Mouse (Mus musculus) heart, embryonic 11.5 days (tissue): ENCODE measurements around the gene a. TPM values are rescaled to one million over a fixed set of nuclear protein-coding genes. Genes with fewer than 3 reads are reported as not detected.
"Not testable (repeated sequence)": the region's sequence is repeated elsewhere in the genome, so short reads cannot be mapped to it uniquely, and the experiment has no call there.

Source experiments
- ATAC-seq: fragments of 200-750 bp; cut with Nextera tagmentation; replicated peaks from 2 replicates; pipeline ENCODE4 v1.8.0; 2017; ENCODE audit warnings: moderate library complexity; ENCODE audit not compliant: insufficient number of reproducible peaks, low FRiP score, low TSS enrichment
- H3K27ac ChIP-seq: fragments of 300-500 bp; sonication (generic); 2 replicates; pipeline ENCODE4 v1.5.1; 2014; ENCODE audit warnings: mild to moderate bottlenecking, low read depth, low read length
- H3K27me3 ChIP-seq: fragments of 300-500 bp; sonication (generic); 2 replicates; pipeline ENCODE4 v1.6.1; 2014; ENCODE audit warnings: mild to moderate bottlenecking, low read length, mixed read lengths; ENCODE audit not compliant: control insufficient read depth, insufficient read depth
- H3K36me3 ChIP-seq: fragments of 300-500 bp; sonication (generic); 2 replicates; pipeline ENCODE4 v1.6.1; 2014; ENCODE audit warnings: mild to moderate bottlenecking, low read length, moderate library complexity, mixed read lengths; ENCODE audit not compliant: control insufficient read depth, insufficient read depth
- H3K4me1 ChIP-seq: fragments of 300-500 bp; sonication (generic); 2 replicates; pipeline ENCODE4 v1.6.1; 2014; ENCODE audit warnings: low read length; ENCODE audit not compliant: control insufficient read depth, insufficient read depth
- H3K4me2 ChIP-seq: fragments of 300-500 bp; sonication (generic); 2 replicates; pipeline ENCODE4 v1.6.1; 2014; ENCODE audit warnings: mild to moderate bottlenecking, moderate library complexity
- H3K4me3 ChIP-seq: fragments of 300-500 bp; sonication (generic); 2 replicates; pipeline ENCODE4 v1.5.1; 2014; ENCODE audit warnings: low read depth, low read length
- H3K9ac ChIP-seq: fragments of 300-500 bp; sonication (generic); 2 replicates; pipeline ENCODE4 v1.6.1; 2014; ENCODE audit warnings: mild to moderate bottlenecking, low read depth, low read length, moderate library complexity
- H3K9me3 ChIP-seq: fragments of 300-500 bp; sonication (generic); replicated peaks from 2 replicates; pipeline ENCODE4 v1.6.1; 2016; ENCODE audit warnings: low read length; ENCODE audit not compliant: control insufficient read depth
- WGBS: fragments of 180-500 bp; shearing (Covaris S2); extraction: QIAGEN DNeasy Blood & Tissue Kit; methylation state at CpG from one replicate; pipeline ENCODE4 v1.1.7; 2014; ENCODE audit not compliant: insufficient replicate concordance; 5-methylcytosine and 5-hydroxymethylcytosine counted together
- polyA plus RNA-seq: library from polyadenylated mRNA; unstranded; fragments of >200 nt; fragmentation: Nextera tagmentation; extraction: Ambion mirVana; gene quantifications from 2 replicates; pipeline ENCODE4 v1.2.1, GENCODE M21; 2014

Gene a
- polyA plus RNA-seq, 1 experiment from 2014 or later = 0.34 TPM

DNA sequence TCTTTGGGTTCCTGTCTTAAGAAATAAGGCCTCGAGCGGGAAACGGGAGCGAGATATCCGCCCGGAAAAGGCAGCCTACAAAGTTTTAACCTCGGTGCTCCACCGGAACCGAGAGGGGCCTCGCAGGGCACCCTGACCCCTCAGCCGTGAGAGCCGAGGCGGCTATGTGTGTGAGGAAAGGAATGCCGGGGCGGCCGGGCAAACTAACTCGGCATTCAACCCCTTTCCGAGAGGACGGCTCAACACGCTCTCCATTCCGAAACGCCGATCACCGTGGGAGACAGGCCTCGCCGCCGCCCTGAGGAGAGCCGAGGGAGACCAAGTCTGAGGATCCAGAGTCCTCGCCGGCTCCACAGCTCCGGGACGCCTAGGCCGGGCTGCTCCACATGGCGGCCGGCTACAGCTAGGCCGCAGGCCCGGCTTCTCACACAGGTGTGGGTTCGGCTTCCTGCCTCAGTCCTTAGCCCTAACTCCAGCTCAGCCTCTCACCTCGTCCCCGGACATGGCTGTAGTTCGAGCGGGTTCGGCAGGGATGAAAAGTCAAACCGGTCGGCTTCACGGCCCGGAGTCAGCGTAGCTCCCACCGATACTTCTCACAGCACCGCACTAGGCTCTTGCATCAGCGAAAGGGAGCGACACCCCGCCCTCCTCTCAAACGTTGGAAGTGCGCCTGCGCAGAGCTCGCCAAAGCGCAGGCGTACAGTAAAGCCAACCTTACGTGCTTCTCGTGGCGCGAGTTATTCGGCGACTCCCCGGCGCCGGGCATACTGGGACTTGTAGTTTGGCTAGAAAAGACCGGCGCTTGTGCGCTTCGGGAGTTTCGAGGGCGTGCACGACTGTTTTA is 101.2 kb downstream of the a start, which contains the start of gene Eif2s2:
TSS of gene Eif2s2 (minus strand) at position 735 of the 844 bp plus-strand sequence.
- Histone ChIP-seq H3K9me3 (no peaks in the 10 kb centered on the region), H3K27me3 (no peaks in the 10 kb centered on the region), H3K4me3 (peak within 1 kb of the TSS; percentile 71), H3K4me2 (peak within 1 kb of the TSS; percentile 90), H3K27ac (peak within 1 kb of the TSS; percentile 91), H3K9ac (peak within 1 kb of the TSS; percentile 93), H3K36me3 (peaks cover 3% of the 10 kb centered on the region; the same call in 1 of the 2 replicates), H3K4me1 (peaks cover 5% of the 10 kb centered on the region; the same call in 1 of the 2 replicates)
- peak; percentile 98 for ATAC-seq
- WGBS = under 1% methylated on average over 75 of the region's 75 CpGs

DNA sequence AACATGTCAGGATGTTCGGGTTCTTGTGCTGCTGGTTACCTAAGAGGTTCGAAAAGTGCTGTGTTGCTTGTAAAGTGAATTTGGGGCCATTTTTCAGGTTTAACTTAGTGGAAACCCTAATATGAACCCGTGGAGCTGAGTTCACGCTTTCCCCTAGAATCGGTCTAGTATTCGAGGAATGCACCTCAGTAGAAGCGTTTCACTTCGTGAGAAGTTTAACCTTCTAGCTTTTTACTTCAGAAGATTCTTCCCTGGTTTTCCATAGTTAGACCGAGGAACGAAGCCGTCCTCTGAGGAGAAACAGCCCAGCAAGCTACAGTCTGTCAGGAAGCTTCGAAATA is 101.8 kb downstream of the a start:
- Histone ChIP-seq H3K4me3 (peak overlapping the region; percentile 71), H3K9me3 (no peaks in the 10 kb centered on the region), H3K9ac (peak overlapping the region; percentile 66; the same call in 1 of the 2 replicates), H3K27me3 (no peaks in the 10 kb centered on the region), H3K27ac (no peak overlapping the region), H3K4me2 (peak overlapping the region; percentile 78), H3K4me1 (peaks cover 5% of the 10 kb centered on the region; the same call in 1 of the 2 replicates), H3K36me3 (peaks cover under 1% of the 10 kb centered on the region; the same call in 1 of the 2 replicates)
- no peak for ATAC-seq
- WGBS = 10% methylated on average over 12 of the region's 12 CpGs

DNA sequence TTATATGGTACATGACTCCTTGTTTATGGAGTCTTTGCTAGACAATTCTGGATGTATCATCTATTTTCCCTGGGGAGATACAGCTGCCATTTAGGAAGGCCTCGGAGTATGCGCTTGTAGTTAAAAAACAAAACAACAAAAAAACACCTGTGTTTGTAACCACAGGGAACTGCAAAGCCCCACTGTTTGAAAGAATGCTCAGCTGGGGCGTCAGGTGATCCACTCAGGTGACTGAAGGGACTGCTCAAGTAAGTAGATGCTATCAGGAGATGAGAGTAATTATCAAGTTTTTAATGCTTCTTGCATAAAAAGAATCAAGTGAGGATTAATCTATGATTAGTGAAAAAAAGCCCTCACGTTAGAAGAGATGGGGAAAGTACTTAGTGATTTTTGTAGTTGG is 102.3 kb downstream of the a start:
- 55% methylated on average over 4 of the region's 4 CpGs for WGBS
- Histone ChIP-seq H3K9me3 (no peaks in the 10 kb centered on the region), H3K4me2 (peak overlapping the region; percentile 78), H3K4me1 (peaks cover 5% of the 10 kb centered on the region; the same call in 1 of the 2 replicates), H3K4me3 (no peak overlapping the region), H3K9ac (no peak overlapping the region), H3K36me3 (no peaks in the 10 kb centered on the region), H3K27ac (no peak overlapping the region), H3K27me3 (no peaks in the 10 kb centered on the region)
- ATAC-seq = no peak

DNA sequence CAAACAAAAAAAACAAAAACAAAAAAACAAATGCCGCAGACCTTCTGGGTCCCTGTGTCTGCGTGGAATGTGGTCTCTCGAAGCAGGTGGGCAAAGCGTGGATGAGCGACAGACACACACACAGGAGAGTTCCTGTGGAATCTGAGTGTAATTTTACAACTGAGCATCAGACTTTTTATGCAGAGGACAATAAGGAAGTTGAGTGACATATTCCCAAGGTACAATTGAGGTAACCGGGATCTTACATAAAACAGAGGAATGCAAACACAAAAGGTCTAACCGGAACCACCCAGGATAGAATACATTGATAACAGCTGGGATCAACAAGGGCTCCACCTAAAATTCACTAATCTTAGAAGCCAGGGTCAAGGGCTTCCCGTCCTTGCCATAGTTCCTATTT is 107.8 kb downstream of the a start:
- H3K27ac ChIP-seq, H3K4me1 ChIP-seq, ATAC-seq, H3K27me3 ChIP-seq, H3K9me3 ChIP-seq, H3K4me2 ChIP-seq, H3K36me3 ChIP-seq, H3K4me3 ChIP-seq, H3K9ac ChIP-seq: not testable (repeated sequence)
- 86% methylated on average over 7 of the region's 8 CpGs for WGBS

DNA sequence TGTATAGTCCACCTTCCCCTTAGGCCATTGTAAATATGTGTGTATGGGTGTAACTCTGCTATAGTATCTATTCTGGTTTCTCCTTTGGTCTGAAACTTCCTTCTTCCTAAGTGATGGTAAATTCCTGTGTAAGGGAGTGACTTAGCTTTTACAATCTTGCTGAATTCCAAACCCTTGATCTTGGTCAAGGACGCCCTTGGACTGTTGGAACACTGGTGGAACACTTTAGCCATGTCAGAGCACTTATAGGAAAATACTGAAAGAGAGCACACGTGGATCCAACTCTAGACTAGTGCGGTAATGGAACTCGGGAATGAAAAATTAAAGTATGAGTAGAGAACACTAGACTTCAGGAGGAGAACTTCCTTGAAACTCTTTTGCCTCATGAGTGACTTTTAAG is 108.2 kb downstream of the a start:
- H3K27me3 ChIP-seq, H3K4me2 ChIP-seq, H3K4me1 ChIP-seq, H3K27ac ChIP-seq, H3K9ac ChIP-seq, ATAC-seq, H3K36me3 ChIP-seq, H3K9me3 ChIP-seq, H3K4me3 ChIP-seq: not testable (repeated sequence)
- WGBS = 76% methylated on average over 4 of the region's 4 CpGs

DNA sequence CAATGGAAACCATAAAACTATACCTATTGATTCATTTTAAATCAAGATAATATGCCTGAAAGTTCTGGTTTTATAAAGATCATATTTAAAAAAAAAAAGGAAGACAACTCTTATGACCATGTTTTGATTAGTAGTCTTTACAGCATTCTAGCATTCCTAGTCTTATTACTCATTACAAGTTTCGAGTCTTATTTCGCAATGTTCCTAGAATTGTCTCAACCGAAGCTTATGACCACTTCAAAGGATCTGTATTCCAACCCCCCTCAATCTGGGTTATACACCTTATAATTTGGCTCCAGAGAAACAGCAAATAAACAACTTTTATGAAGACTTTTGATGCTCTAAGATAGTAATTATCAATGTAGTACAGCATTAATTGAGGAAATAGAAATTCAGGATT is 110.9 kb downstream of the a start:
- Histone ChIP-seq H3K36me3 (no peaks in the 10 kb centered on the region), H3K9ac (no peak overlapping the region), H3K4me1 (no peaks in the 10 kb centered on the region), H3K27me3 (no peaks in the 10 kb centered on the region), H3K9me3 (no peaks in the 10 kb centered on the region), H3K4me3 (no peak overlapping the region), H3K27ac (no peak overlapping the region), H3K4me2 (no peak overlapping the region)
- ATAC-seq = no peak
- 82% methylated on average over 3 of the region's 3 CpGs for WGBS

DNA sequence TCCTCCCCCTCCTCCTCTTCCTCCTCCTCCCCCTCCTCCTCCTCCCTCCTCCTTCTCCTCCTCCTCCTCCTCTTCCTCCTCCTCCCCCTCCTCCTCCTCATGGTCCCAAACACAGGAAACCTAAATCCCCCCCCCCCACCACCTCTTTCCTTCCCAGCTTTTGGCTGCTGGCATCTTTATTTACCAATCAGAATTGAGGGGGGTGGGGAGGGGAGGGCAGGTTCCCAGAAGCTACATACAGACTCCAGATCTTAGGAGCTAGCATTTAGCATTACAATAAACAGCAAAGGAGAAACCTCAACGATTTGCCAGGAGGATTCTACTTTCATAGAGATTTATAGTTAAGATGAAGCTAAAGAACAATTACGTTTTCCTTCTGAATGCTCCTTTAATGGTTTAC is 114.6 kb downstream of the a start:
- no peak overlapping the region for H3K27ac ChIP-seq
- WGBS = 46% methylated on average over 2 of the region's 2 CpGs
- no peak overlapping the region for H3K4me3 ChIP-seq
- no peak overlapping the region for H3K9ac ChIP-seq
- no peaks in the 10 kb centered on the region for H3K27me3 ChIP-seq
- no peak overlapping the region for H3K4me2 ChIP-seq
- H3K36me3 ChIP-seq = no peaks in the 10 kb centered on the region
- ATAC-seq = no peak
- H3K4me1 ChIP-seq = no peaks in the 10 kb centered on the region
- no peaks in the 10 kb centered on the region for H3K9me3 ChIP-seq

DNA sequence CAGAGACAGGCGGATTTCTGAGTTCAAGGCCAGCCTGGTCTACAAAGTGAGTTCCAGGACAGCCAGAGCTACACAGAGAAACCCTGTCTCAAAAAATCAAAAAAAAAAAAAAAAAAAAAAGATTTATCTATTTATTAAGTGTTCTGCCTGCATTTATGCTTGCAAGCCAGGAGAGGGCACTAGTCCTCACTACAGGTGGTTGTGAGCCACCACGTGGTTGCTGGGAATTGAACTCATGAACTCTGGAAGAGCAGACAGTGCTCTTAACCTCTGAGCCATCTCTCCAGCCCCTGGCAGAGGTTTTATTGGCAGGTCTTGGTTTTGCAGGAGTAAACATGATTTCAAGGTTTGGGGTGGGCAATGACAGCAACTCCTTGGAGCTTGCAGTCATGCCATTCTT is 117.0 kb downstream of the a start:
- H3K9me3 ChIP-seq, ATAC-seq, H3K27me3 ChIP-seq, H3K27ac ChIP-seq, H3K4me2 ChIP-seq, H3K9ac ChIP-seq, H3K4me1 ChIP-seq, H3K4me3 ChIP-seq, H3K36me3 ChIP-seq: not testable (repeated sequence)
- 24% methylated on average over 2 of the region's 2 CpGs for WGBS

DNA sequence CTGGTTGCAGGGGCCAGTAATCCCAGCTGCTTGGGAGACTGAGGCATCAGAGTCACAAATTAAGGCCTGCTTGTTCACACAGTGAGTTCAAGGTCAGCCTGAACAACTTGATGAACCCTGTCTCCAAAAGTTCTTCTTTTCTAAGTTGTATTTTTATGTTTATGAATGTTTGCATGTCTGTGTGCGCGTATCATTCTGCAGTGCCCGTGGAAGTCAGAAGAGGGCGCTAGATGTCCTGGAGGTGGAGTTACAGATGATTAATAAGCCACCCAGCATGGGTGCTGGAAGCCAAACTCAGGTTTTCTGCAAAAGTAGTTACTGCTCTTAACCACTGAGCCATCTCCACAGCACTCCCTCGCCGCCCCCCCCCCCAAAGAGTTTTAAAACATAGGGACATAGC is 118.6 kb downstream of the a start:
- H3K4me1 ChIP-seq = no peaks in the 10 kb centered on the region
- no peak overlapping the region for H3K27ac ChIP-seq
- H3K36me3 ChIP-seq = no peaks in the 10 kb centered on the region
- no peak overlapping the region for H3K4me2 ChIP-seq
- ATAC-seq = no peak
- no peak overlapping the region for H3K9ac ChIP-seq
- H3K27me3 ChIP-seq = peaks cover 2% of the 10 kb centered on the region; the same call in 1 of the 2 replicates
- no peak overlapping the region for H3K4me3 ChIP-seq
- H3K9me3 ChIP-seq = no peaks in the 10 kb centered on the region
- 72% methylated on average over 6 of the region's 6 CpGs for WGBS
